Mouse (Mus musculus): ENCODE results near the gene 4930556J24Rik. TPM values are rescaled to one million over a fixed set of nuclear protein-coding genes. Genes with fewer than 3 reads are reported as not detected.
"Not testable (repeated sequence)": the region's sequence is repeated elsewhere in the genome, so short reads cannot be mapped to it uniquely, and the experiment has no call there.

Gene 4930556J24Rik
- 0.32 and 0.37 TPM in 2 replicates for polyA plus RNA-seq (2015; fragmentation: Nextera tagmentation; extraction: Ambion mirVana)

GRCm38 (mm10) chr11:3976678-3977077, at the start of gene 4930556J24Rik:
Gene 4930556J24Rik (minus strand): TSS chr11:3976778.
- H3K27ac ChIP-seq = no peak within 1 kb of the TSS
- no peaks in the 10 kb centered on the region for H3K27me3 ChIP-seq
- H3K4me3 ChIP-seq = no peak within 1 kb of the TSS
- H3K9ac ChIP-seq = no peak within 1 kb of the TSS
- no peaks in the 10 kb centered on the region; the same call in 1 of the 2 replicates for H3K4me1 ChIP-seq
- ATAC-seq (ENCODE audit: low FRiP score, low read depth) = no peak
- no peak within 1 kb of the TSS for H3K4me2 ChIP-seq (replicated peaks)
- peaks cover 96% of the 10 kb centered on the region for H3K36me3 ChIP-seq
- WGBS = 93% methylated on average over 6 of the region's 6 CpGs
- H3K9me3 ChIP-seq = no peaks in the 10 kb centered on the region

DNA sequence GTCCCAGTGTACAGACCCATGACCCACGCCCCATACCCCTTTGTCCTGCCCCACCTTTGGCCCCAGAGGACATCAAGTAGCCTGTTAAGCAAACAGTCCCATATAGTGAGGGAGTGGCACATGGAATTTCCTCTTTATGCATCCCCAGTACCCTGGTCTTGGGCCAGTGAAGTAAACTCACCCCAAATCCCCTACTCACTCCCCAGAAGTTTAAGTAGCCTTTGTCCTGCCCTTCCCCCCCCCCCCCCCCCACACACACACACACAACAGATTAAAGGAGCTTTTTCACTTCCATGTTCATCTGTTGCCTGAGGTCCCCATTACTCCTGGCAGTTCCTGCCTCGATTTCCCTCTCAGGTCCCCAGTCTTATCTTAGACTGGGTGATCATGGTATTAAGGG, 46.7 kb upstream of the 4930556J24Rik start:
- Histone ChIP-seq H3K4me3 (no peak overlapping the region), H3K27ac (no peak overlapping the region), H3K9ac (no peak overlapping the region), H3K9me3 (no peaks in the 10 kb centered on the region), H3K4me1 (no peaks in the 10 kb centered on the region), H3K4me2 (replicated peaks) (no peak overlapping the region), H3K36me3 (no peaks in the 10 kb centered on the region), H3K27me3 (no peaks in the 10 kb centered on the region; the same call in 1 of the 2 replicates)
- no peak for ATAC-seq (ENCODE audit: low FRiP score, low read depth)
- WGBS = 83% methylated on average over 2 of the region's 2 CpGs

DNA sequence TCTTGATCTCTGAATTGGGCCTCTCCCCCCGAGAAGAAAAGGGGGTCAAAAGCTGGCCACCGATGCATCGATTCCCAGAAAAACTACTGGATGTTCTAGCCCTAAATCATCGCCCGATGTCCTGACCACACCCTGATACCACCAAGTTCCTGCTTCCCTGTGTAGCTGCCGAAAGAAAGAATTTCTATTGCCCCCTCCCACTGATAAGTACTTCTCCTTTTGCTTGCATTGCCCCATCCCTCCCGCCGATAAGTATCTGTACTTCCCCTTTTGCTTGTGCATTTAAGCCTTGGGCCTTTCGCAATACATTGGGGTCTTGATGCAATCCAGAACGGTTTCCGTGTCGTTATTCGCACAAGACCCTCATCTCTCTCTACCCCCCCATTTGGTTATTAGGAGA, 45.5 kb upstream of the 4930556J24Rik start:
- H3K36me3 ChIP-seq; H3K4me3 ChIP-seq; H3K27me3 ChIP-seq; H3K4me1 ChIP-seq; H3K4me2 ChIP-seq (replicated peaks); H3K27ac ChIP-seq; ATAC-seq (ENCODE audit: low FRiP score, low read depth); H3K9me3 ChIP-seq; H3K9ac ChIP-seq: not testable (repeated sequence)
- 91% methylated on average over 13 of the region's 13 CpGs for WGBS

DNA sequence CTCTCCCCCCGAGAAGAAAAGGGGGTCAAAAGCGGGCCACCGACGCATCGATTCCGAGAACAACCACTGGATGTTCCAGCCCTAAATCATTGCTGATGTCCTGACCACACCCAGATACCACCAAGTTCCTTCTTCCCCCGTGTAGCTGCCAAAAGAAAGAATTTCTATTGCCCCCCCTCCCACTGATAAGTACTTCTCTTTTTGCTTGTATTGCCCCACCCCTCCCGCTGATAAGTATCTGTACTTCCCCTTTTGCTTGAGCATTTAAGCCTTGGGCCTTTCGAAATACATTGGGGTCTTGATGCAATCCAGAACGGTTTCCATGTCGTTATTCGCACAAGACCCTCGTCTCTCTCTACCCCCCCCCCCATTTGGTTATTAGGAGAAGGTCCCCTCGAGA, 39.2 kb upstream of the 4930556J24Rik start:
- not testable (repeated sequence) for H3K4me1 ChIP-seq

GRCm38 (mm10) chr11:4012616-4013015, 36.0 kb upstream of the 4930556J24Rik start:
- H3K9ac ChIP-seq = no peak overlapping the region
- H3K36me3 ChIP-seq = no peaks in the 10 kb centered on the region
- ATAC-seq (ENCODE audit: low FRiP score, low read depth) = no peak
- whole genome bisulfite sequencing = 79% methylated on average over 1 of the region's 1 CpGs
- H3K4me3 ChIP-seq = no peak overlapping the region
- no peak overlapping the region for H3K4me2 ChIP-seq (replicated peaks)
- H3K27ac ChIP-seq = no peak overlapping the region
- H3K27me3 ChIP-seq = no peaks in the 10 kb centered on the region
- no peaks in the 10 kb centered on the region; the same call in 1 of the 2 replicates for H3K9me3 ChIP-seq
- no peaks in the 10 kb centered on the region for H3K4me1 ChIP-seq

More for the DNA sequence above, 39.2 kb upstream of the 4930556J24Rik start:
- not testable (repeated sequence) for H3K36me3 ChIP-seq; H3K4me3 ChIP-seq; H3K9ac ChIP-seq; H3K27me3 ChIP-seq; H3K9me3 ChIP-seq; H3K4me2 ChIP-seq (replicated peaks); ATAC-seq (ENCODE audit: low FRiP score, low read depth); H3K27ac ChIP-seq
- 86% methylated on average over 14 of the region's 14 CpGs for WGBS

DNA sequence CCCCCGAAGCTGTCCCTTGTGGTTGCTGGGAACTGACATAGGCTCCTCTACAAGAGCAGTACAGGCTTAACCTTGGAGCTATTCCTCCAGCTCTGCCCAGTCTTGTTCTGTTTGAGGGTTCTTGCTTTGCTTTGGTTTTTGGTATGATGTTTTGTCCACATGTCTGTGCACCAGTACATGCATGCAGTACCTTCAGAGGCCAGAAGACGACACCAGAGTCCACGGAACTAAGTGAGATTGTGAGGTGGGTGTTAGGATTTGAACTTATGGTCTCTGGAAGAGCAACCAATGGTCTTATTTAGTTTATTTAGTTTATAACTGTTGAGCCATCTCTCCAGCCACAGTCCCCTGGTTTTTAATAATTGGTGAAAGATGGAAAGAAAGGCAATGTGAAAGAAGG, 29.9 kb upstream of the 4930556J24Rik start:
- 84% methylated on average over 3 of the region's 3 CpGs for WGBS

GRCm38 (mm10) chr11:4005220-4005805, 28.7 kb upstream of the 4930556J24Rik start:
- 64% methylated on average over 5 of the region's 5 CpGs for WGBS
- ATAC-seq (ENCODE audit: low FRiP score, low read depth) = no peak
- H3K9me3 ChIP-seq = no peaks in the 10 kb centered on the region

More for the DNA sequence above, 29.9 kb upstream of the 4930556J24Rik start:
- H3K4me3 ChIP-seq = no peak overlapping the region
- no peaks in the 10 kb centered on the region for H3K27me3 ChIP-seq
- H3K36me3 ChIP-seq = no peaks in the 10 kb centered on the region
- H3K4me1 ChIP-seq = no peaks in the 10 kb centered on the region
- no peak overlapping the region for H3K27ac ChIP-seq
- H3K4me2 ChIP-seq (replicated peaks) = no peak overlapping the region
- no peak for ATAC-seq (ENCODE audit: low FRiP score, low read depth)
- no peak overlapping the region for H3K9ac ChIP-seq
- no peaks in the 10 kb centered on the region for H3K9me3 ChIP-seq

DNA sequence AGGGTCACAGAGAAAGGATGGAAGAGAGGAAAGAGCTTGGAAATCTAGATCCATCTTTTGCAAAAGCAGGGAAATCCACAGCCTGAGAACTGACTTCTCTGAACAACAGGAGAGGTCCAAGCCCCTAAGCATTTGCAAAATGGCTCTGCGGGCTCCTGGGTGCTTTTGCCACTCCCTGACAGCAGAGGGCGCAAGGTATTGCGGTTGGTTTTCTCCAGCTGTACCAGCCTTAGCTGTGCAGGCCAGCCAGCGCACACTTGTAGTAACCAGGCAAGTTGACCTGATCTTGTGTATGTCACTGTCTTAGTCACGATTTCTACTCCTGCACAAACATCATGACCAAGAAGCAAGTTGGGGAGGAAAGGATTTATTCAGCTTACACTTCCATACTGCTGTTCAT, 25.0 kb upstream of the 4930556J24Rik start:
- ATAC-seq (ENCODE audit: low FRiP score, low read depth) = no peak
- Histone ChIP-seq H3K27me3 (peaks cover 25% of the 10 kb centered on the region), H3K9ac (no peak overlapping the region), H3K9me3 (no peaks in the 10 kb centered on the region), H3K27ac (no peak overlapping the region), H3K4me2 (replicated peaks) (no peak overlapping the region), H3K36me3 (no peaks in the 10 kb centered on the region), H3K4me3 (no peak overlapping the region), H3K4me1 (peaks cover 26% of the 10 kb centered on the region)
- WGBS = 11% methylated on average over 5 of the region's 5 CpGs

More at GRCm38 (mm10) chr11:4005220-4005805, 28.7 kb upstream of the 4930556J24Rik start:
- Histone ChIP-seq H3K27me3 (no peaks in the 10 kb centered on the region), H3K9ac (no peak overlapping the region), H3K4me2 (replicated peaks) (no peak overlapping the region), H3K4me1 (0 out of 2 replicates have a peak, but pooled peaks cover under 1% of the 10 kb centered on the region), H3K27ac (no peak overlapping the region), H3K36me3 (no peaks in the 10 kb centered on the region), H3K4me3 (no peak overlapping the region)

DNA sequence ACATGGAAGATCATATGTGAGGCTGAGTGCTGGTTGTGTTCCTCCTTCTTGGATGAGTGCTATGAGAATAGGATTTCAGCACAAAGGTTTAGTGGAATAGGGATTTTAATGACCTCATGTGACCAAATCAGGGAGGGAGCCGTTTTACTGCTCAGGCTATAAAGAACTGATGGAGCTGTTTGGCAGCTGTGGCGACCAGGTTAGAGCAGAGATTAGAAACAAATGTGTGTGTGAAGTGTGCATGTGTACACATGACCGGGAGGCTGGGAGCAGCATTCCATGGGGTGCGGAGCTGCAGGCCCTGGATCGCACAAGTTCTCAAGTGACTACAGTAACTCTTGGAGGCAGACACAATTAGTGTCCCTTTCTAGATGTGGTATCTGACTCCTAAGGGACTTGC, 23.0 kb upstream of the 4930556J24Rik start:
- Histone ChIP-seq H3K4me2 (replicated peaks) (no peak overlapping the region; the same call in 1 of the 2 replicates), H3K36me3 (no peaks in the 10 kb centered on the region), H3K4me3 (no peak overlapping the region), H3K9me3 (no peaks in the 10 kb centered on the region), H3K9ac (no peak overlapping the region), H3K4me1 (peaks cover 26% of the 10 kb centered on the region), H3K27me3 (peaks cover 31% of the 10 kb centered on the region), H3K27ac (no peak overlapping the region)
- ATAC-seq (ENCODE audit: low FRiP score, low read depth) = peak; percentile 88
- WGBS = 4% methylated on average over 5 of the region's 5 CpGs

DNA sequence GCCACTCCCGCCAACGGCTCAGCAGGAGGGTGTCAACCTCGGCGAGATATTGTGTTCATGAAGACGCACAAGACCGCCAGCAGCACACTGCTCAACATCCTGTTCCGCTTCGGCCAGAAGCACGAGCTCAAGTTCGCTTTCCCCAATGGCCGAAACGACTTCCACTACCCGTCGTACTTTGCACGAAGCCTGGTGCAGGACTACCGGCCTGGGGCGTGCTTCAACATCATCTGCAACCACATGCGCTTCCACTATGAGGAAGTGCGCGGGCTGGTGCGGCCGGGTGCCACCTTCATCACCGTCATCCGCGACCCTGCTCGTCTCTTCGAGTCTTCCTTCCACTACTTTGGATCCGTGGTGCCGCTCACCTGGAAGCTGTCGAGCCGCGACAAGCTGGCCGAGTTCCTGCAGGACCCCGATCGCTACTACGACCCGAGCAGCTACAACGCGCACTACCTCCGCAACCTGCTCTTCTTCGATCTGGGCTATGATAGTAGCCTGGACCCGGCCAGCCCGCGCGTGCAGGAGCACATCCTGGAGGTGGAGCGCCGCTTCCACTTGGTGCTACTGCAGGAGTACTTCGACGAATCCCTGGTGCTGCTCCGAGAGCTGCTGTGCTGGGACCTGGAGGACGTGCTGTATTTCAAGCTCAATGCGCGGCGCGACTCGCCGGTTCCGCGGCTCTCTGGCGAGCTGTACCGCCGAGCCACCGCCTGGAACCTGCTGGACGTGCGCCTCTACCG, 21.6 kb upstream of the 4930556J24Rik start:
- peaks cover 26% of the 10 kb centered on the region for H3K4me1 ChIP-seq
- ATAC-seq (ENCODE audit: low FRiP score, low read depth) = peak; percentile 30; the same call in 1 of the 2 replicates
- H3K9me3 ChIP-seq = no peaks in the 10 kb centered on the region
- H3K9ac ChIP-seq = peak overlapping the region; percentile 53
- H3K4me2 ChIP-seq (replicated peaks) = peak overlapping the region; percentile 69
- peaks cover 31% of the 10 kb centered on the region for H3K27me3 ChIP-seq
- 3% methylated on average over 66 of the region's 66 CpGs for WGBS
- H3K27ac ChIP-seq = no peak overlapping the region
- H3K4me3 ChIP-seq = peak overlapping the region; percentile 41
- H3K36me3 ChIP-seq = no peaks in the 10 kb centered on the region

- Histone ChIP-seq H3K27me3 (peaks cover 34% of the 10 kb centered on the region), H3K4me3 (no peak overlapping the region)
These were observed 20.3 kb upstream of the 4930556J24Rik start for GRCm38 (mm10) chr11:3996840-3997239.

DNA sequence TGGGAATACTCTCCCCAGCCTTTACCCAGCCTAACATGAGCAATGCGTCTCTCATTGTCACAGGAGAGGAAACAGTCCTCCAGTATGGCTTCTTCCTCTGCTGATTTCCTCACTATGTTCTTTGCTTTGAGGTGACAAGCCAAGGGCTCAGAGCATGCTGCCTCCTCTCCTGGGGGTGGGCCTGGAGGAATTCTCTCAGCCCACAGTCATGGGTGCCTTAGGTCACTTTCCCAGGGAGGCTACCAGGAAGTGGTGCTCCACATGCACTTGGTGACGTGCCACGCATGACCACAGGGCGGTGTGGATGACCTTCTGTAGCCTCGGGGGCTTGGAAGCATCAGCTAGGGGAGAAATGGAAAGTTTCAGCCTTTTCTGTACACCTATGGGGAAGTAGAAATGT, 18.9 kb upstream of the 4930556J24Rik start:
- Histone ChIP-seq H3K27me3 (peaks cover 34% of the 10 kb centered on the region), H3K9ac (no peak overlapping the region), H3K4me2 (replicated peaks) (no peak overlapping the region), H3K4me3 (no peak overlapping the region), H3K27ac (no peak overlapping the region), H3K4me1 (peaks cover 26% of the 10 kb centered on the region), H3K36me3 (no peaks in the 10 kb centered on the region), H3K9me3 (no peaks in the 10 kb centered on the region)
- WGBS = 83% methylated on average over 5 of the region's 5 CpGs
- ATAC-seq (ENCODE audit: low FRiP score, low read depth) = no peak

More at GRCm38 (mm10) chr11:3996840-3997239, 20.3 kb upstream of the 4930556J24Rik start:
- H3K4me1 ChIP-seq = peaks cover 26% of the 10 kb centered on the region
- no peak for ATAC-seq (ENCODE audit: low FRiP score, low read depth)
- WGBS = 92% methylated on average over 3 of the region's 3 CpGs
- H3K27ac ChIP-seq = no peak overlapping the region
- H3K36me3 ChIP-seq = no peaks in the 10 kb centered on the region
- H3K9me3 ChIP-seq = no peaks in the 10 kb centered on the region
- no peak overlapping the region for H3K4me2 ChIP-seq (replicated peaks)
- no peak overlapping the region for H3K9ac ChIP-seq
